ENCODE assay signal across 9 mouse cellular contexts in genomic region chr6:49165101-49165500, GRCm38 (mm10). TPM values are rescaled to one million over a fixed set of nuclear protein-coding genes. Genes with fewer than 3 reads are reported as not detected.
DNase-seq lines count a peak whose midpoint lies in the region; ATAC-seq and TF ChIP-seq lines count a peak whose summit lies in the region.
"Had no signal": no experiment of that assay in that cellular context is flagged by ENCODE, and none has a peak within 500 bp of the region (broad histone marks: within the 10 kb centered on the region; RNA-seq: fewer than 3 reads in every experiment).

No protein-coding gene starts in this region.

- H3K4me3 ChIP-seq in heart, embryonic 10.5 days, result no peak overlapping the region
- peak overlapping the region; percentile 13; the same call in 1 of the 2 replicates for H3K4me3 ChIP-seq in ES-Bruce4 (ENCODE audit: low read depth, low read length)
- H3K4me3 ChIP-seq in embryonic facial prominence, embryonic 10.5 days, result no peak overlapping the region

- no peak for TF ChIP-seq POLR2A in ES-Bruce4 (IDR thresholded peaks at IDR 0.05; ENCODE audit: insufficient read depth, low read length)

- no peak for TF ChIP-seq EP300 in ES-Bruce4 (IDR thresholded peaks at IDR 0.05; ENCODE audit: insufficient read depth, low read depth, low read length)

- ATAC-seq in CD4-positive, CD25-positive, alpha-beta regulatory T cell, adult 4 months, result no peak

- peaks cover 3% of the 10 kb centered on the region; the same call in 1 of the 2 replicates for H3K36me3 ChIP-seq in heart, embryonic 10.5 days
- no peaks in the 10 kb centered on the region for H3K36me3 ChIP-seq in ES-Bruce4 (ENCODE audit: control insufficient read depth, insufficient read depth, low read length, poor library complexity, severe bottlenecking)
- H3K36me3 ChIP-seq in embryonic facial prominence, embryonic 10.5 days (replicated peaks), result peaks cover 40% of the 10 kb centered on the region

- TF ChIP-seq CTCF in ES-Bruce4 (IDR thresholded peaks at IDR 0.05; ENCODE audit: low read depth, low read length), result no peak

- H3K27ac ChIP-seq in heart, embryonic 10.5 days, result peak overlapping the region; percentile 52
- no peak overlapping the region for H3K27ac ChIP-seq in ES-Bruce4 (ENCODE audit: insufficient read depth, low read length)
- H3K27ac ChIP-seq in embryonic facial prominence, embryonic 10.5 days (replicated peaks), result no peak overlapping the region

- DNase-seq in heart, embryonic 10.5 days (ENCODE audit: low spot score), result no peak
- DNase-seq in heart, postnatal 4 days, result no peak
- DNase-seq in embryonic facial prominence, embryonic 10.5 days (ENCODE audit: low spot score), result peak; percentile 34
- peak; percentile 59 to 72 for DNase-seq in kidney, postnatal 25 days
- DNase-seq in adrenal gland, adult 8-10 months, result no peak
- no peak for DNase-seq in gastrocnemius, postnatal 36 days
- DNase-seq: heart, postnatal 10 days had no signal

- H3K4me1 ChIP-seq in heart, embryonic 10.5 days, result peaks cover 44% of the 10 kb centered on the region
- no peaks in the 10 kb centered on the region for H3K4me1 ChIP-seq in ES-Bruce4 (ENCODE audit: control insufficient read depth, insufficient read depth, low read length)
- peaks cover 12% of the 10 kb centered on the region for H3K4me1 ChIP-seq in embryonic facial prominence, embryonic 10.5 days

- 48% methylated on average over 6 of the region's 6 CpGs for WGBS in heart, embryonic 10.5 days
- WGBS in embryonic facial prominence, embryonic 10.5 days, result 52% methylated on average over 6 of the region's 6 CpGs

- intact Hi-C loops in gastrocnemius, postnatal 36 days (cut with DNase I), result no loop called here

- no peaks in the 10 kb centered on the region for H3K9me3 ChIP-seq in heart, embryonic 10.5 days
- H3K9me3 ChIP-seq in ES-Bruce4 (replicated peaks; ENCODE audit: control insufficient read depth, insufficient read depth, low read length, poor library complexity, severe bottlenecking), result no peaks in the 10 kb centered on the region
- H3K9me3 ChIP-seq in embryonic facial prominence, embryonic 10.5 days, result no peaks in the 10 kb centered on the region

- H3K27me3 ChIP-seq in heart, embryonic 10.5 days (ENCODE audit: insufficient read depth, poor library complexity, severe bottlenecking), result no peaks in the 10 kb centered on the region
- no peaks in the 10 kb centered on the region for H3K27me3 ChIP-seq in ES-Bruce4 (ENCODE audit: control insufficient read depth, insufficient read depth, low read length, poor library complexity, severe bottlenecking)
- no peaks in the 10 kb centered on the region for H3K27me3 ChIP-seq in embryonic facial prominence, embryonic 10.5 days (replicated peaks; ENCODE audit: low read depth, poor library complexity, severe bottlenecking)

- no peak overlapping the region for H3K9ac ChIP-seq in ES-Bruce4 (ENCODE audit: low read depth, poor library complexity, severe bottlenecking)

RNA-seq across cellular contexts. Expression of gene Igf2bp3, which starts 49.7 kb away (rescaled TPM):
- polyA plus RNA-seq in heart, embryonic 10.5 days (2016; fragmentation: Nextera tagmentation; extraction: Ambion mirVana), result 80.6 and 96.1 TPM in 2 replicates
- total RNA-seq in heart, postnatal 4 days (2021), result 10 to 100 TPM; 17.2 to 18.5 TPM
- polyA plus RNA-seq in ES-Bruce4 (2011; ENCODE audit: insufficient read depth, insufficient read length, low read depth, missing spikeins), result 78.2 and 85.8 TPM in 2 replicates
- polyA plus RNA-seq in embryonic facial prominence, embryonic 10.5 days (2016; fragmentation: Nextera tagmentation; extraction: Ambion mirVana), result 159 TPM in 2 replicates
- total RNA-seq in adrenal gland, adult 8-10 months (2022), result under 1 TPM in 2 of 4 experiments, not detected in 2; 0.05 to 0.12 TPM
- polyA plus RNA-seq in CD4-positive, CD25-positive, alpha-beta regulatory T cell, adult 4 months (2017; shearing (Covaris generic)), result 1 to 10 TPM; 1.2 to 3.0 TPM
- total RNA-seq in gastrocnemius, postnatal 36 days (2021), result under 1 TPM; 0.08 to 0.20 TPM

Comparison
In these comparisons a context has a peak if more than half of its experiments do, and no peak if none do; other contexts are left out.
1. DNase-seq: peak in embryonic facial prominence, embryonic 10.5 days (single experiment) and kidney, postnatal 25 days (2 of 2); none in heart, embryonic 10.5 days (single experiment), heart, postnatal 4 days (single experiment), adrenal gland, adult 8-10 months (single experiment) and gastrocnemius, postnatal 36 days (0 of 2).
2. RNA of gene Igf2bp3, which starts 49.7 kb away (polyA plus RNA-seq): 159 TPM in embryonic facial prominence, embryonic 10.5 days, 80.6 to 96.1 TPM in heart, embryonic 10.5 days and 78.2 to 85.8 TPM in ES-Bruce4; 1.2 to 3.0 TPM in CD4-positive, CD25-positive, alpha-beta regulatory T cell, adult 4 months; every median in the first group is over 10 times any median in the second.